27 mouse cellular contexts compared by ENCODE assay signal in genomic region chr1:66980129-66980528, GRCm38 (mm10). TPM values are rescaled to one million over a fixed set of nuclear protein-coding genes. Genes with fewer than 3 reads are reported as not detected.
A peak's percentile ranks its signal among the peaks of the same experiment; 100 is the strongest.
DNase-seq lines count a peak whose midpoint lies in the region; ATAC-seq and TF ChIP-seq lines count a peak whose summit lies in the region.
"Had no signal": no experiment of that assay in that cellular context is flagged by ENCODE, and none has a peak within 500 bp of the region (broad histone marks: within the 10 kb centered on the region; RNA-seq: fewer than 3 reads in every experiment).

No protein-coding gene starts in this region.

- no peak overlapping the region for H3K4me3 ChIP-seq in CH12.LX (replicated peaks in 1 of 3; ENCODE audit: low read depth in 2 of 3, low read length in 2 of 3, poor library complexity in 1 of 3)
- H3K4me3 ChIP-seq: embryonic facial prominence, embryonic 10.5 days; embryonic facial prominence, embryonic 12.5 days; forebrain, embryonic 10.5 days; forebrain, embryonic 12.5 days had no signal

- no peaks in the 10 kb centered on the region for H3K36me3 ChIP-seq in CH12.LX (replicated peaks in 1 of 2; ENCODE audit: control insufficient read depth in 1 of 2, insufficient read depth in 1 of 2, low read length in 1 of 2)
- H3K36me3 ChIP-seq: embryonic facial prominence, embryonic 10.5 days; embryonic facial prominence, embryonic 12.5 days; forebrain, embryonic 10.5 days; forebrain, embryonic 12.5 days had no signal

- H3K4me1 ChIP-seq in CH12.LX (ENCODE audit: control insufficient read depth in 1 of 2, insufficient read depth in 2 of 2) = peaks cover 3 to 32% of the 10 kb centered on the region in 2 experiments; a peak in 2 of 4 replicates
- H3K4me1 ChIP-seq: forebrain, embryonic 10.5 days; forebrain, embryonic 12.5 days had no signal

- no peak for TF ChIP-seq RAD21 in CH12.LX (IDR thresholded peaks at IDR 0.05; ENCODE audit: low read depth, low read length)

- TF ChIP-seq POLR2A in CH12.LX (IDR thresholded peaks at IDR 0.05; ENCODE audit: low read depth, low read length) = no peak

- no peak overlapping the region for H3K9ac ChIP-seq in CH12.LX (ENCODE audit: insufficient read depth, low read depth)
- H3K9ac ChIP-seq: embryonic facial prominence, embryonic 12.5 days; forebrain, embryonic 12.5 days had no signal

- intact Hi-C loops in left cerebral cortex, postnatal 10 days (cut with DNase I) = no loop called here

- TF ChIP-seq CTCF in CH12.LX (conservative IDR thresholded peaks at IDR 0.05 in 1 of 2, IDR thresholded peaks at IDR 0.05 in 1 of 2; ENCODE audit: low read depth in 2 of 2, low read length in 2 of 2) = no peak

- no peaks in the 10 kb centered on the region for H3K79me2 ChIP-seq in CH12.LX (replicated peaks; ENCODE audit: control insufficient read depth, extremely low read depth, insufficient read depth, poor library complexity, severe bottlenecking)

- no peak for ATAC-seq in monocyte, adult 5-6 weeks (replicated peaks; ENCODE audit: insufficient number of reproducible peaks, low FRiP score, low TSS enrichment, poor library complexity, severe bottlenecking)
- ATAC-seq: activated CD4-positive, CD25-positive, alpha-beta regulatory T cell, adult 4 months; forebrain, embryonic 14.5 days; forebrain, embryonic 16.5 days; Patski had no signal

- peak; percentile 42; the same call in 1 of the 2 replicates for TF ChIP-seq EP300 in CH12.LX (IDR thresholded peaks at IDR 0.05; ENCODE audit: low read length)

- no peaks in the 10 kb centered on the region for H3K9me3 ChIP-seq in CH12.LX (replicated peaks; ENCODE audit: low read length)
- H3K9me3 ChIP-seq: embryonic facial prominence, embryonic 10.5 days; embryonic facial prominence, embryonic 12.5 days; forebrain, embryonic 10.5 days; forebrain, embryonic 12.5 days had no signal

- DNase-seq in CD4-positive, CD25-positive, alpha-beta regulatory T cell, adult 2 months (ENCODE audit: low read depth, low spot score) = peak; percentile 12
- DNase-seq in CH12.LX (ENCODE audit: extremely low read depth) = peak; percentile 39
- DNase-seq in gonadal fat pad, adult 2 months (ENCODE audit: low read depth) = peak; percentile 56
- peak; percentile 21 for DNase-seq in naive thymus-derived CD4-positive, alpha-beta T cell, adult 2 months (ENCODE audit: low read depth)
- DNase-seq in left cerebral cortex, postnatal 10 days (ENCODE audit: extremely low spot score in 1 of 2, low spot score in 2 of 2) = no peak
- DNase-seq in kidney, postnatal 4 days = no peak
- no peak for DNase-seq in Muller cell, postnatal 12 days (ENCODE audit: inconsistent ontology term)
- DNase-seq: adrenal gland, adult 8-10 months; adrenal gland, postnatal 14 days; adrenal gland, postnatal 36 days; B cell, adult 2 months; cerebellum, adult 11-12 months; cerebellum, adult 2 months; cerebellum, adult 9-10 months; cerebellum, postnatal 10 days; cerebellum, postnatal 25 days had no signal

- in situ Hi-C loops in CH12.LX (cut with MboI; ENCODE audit: low pct_ligation_motif_present, low pct_unique_long_range_greater_than_20kb, low sequenced_read_pairs) = no loop called here

- H3K27ac ChIP-seq in CH12.LX (ENCODE audit: insufficient read depth, low read depth) = no peak overlapping the region
- H3K27ac ChIP-seq: embryonic facial prominence, embryonic 10.5 days; embryonic facial prominence, embryonic 12.5 days; forebrain, embryonic 10.5 days; forebrain, embryonic 12.5 days had no signal

- dilution Hi-C loops in CH12.LX (cut with MboI; ENCODE audit: extremely low pct_ligation_motif_present, extremely low pct_unique_long_range_greater_than_20kb, low sequenced_read_pairs) = no loop called here

- H3K4me2 ChIP-seq in CH12.LX (ENCODE audit: insufficient read depth, low read depth, poor library complexity, severe bottlenecking) = no peak overlapping the region
- H3K4me2 ChIP-seq: embryonic facial prominence, embryonic 12.5 days; forebrain, embryonic 12.5 days had no signal

- H3K27me3 ChIP-seq in CH12.LX (replicated peaks) = no peaks in the 10 kb centered on the region
- H3K27me3 ChIP-seq: embryonic facial prominence, embryonic 12.5 days; forebrain, embryonic 12.5 days had no signal

TF ChIP-seq in CH12.LX, 34 proteins besides CTCF, POLR2A, EP300 and RAD21:
- no peak for TF ChIP-seq CHD1 (IDR thresholded peaks at IDR 0.05; ENCODE audit: low read depth, low read length)
- no peak for TF ChIP-seq ZNF384 (IDR thresholded peaks at IDR 0.05; ENCODE audit: low read depth, low read length)
- no peak for TF ChIP-seq USF2 (conservative IDR thresholded peaks at IDR 0.05; ENCODE audit: low read depth, low read length)
- TF ChIP-seq RCOR1 (conservative IDR thresholded peaks at IDR 0.05; ENCODE audit: low read depth, low read length) = no peak
- no peak for TF ChIP-seq ZC3H11A (IDR thresholded peaks at IDR 0.05; ENCODE audit: low read depth, low read length)
- TF ChIP-seq MAX (IDR thresholded peaks at IDR 0.05; ENCODE audit: low read length) = peak; percentile 64; the same call in 1 of the 2 replicates
- no peak for TF ChIP-seq MXI1 (IDR thresholded peaks at IDR 0.05; ENCODE audit: low read depth, low read length)
- TF ChIP-seq POLR2AphosphoS2 (IDR thresholded peaks at IDR 0.05; ENCODE audit: low read depth, low read length) = no peak
- no peak for TF ChIP-seq ZKSCAN1 (IDR thresholded peaks at IDR 0.05; ENCODE audit: borderline replicate concordance, low read depth, low read length)
- no peak for TF ChIP-seq TCF12 (IDR thresholded peaks at IDR 0.05; ENCODE audit: low read depth, low read length)
- TF ChIP-seq IRF4 (IDR thresholded peaks at IDR 0.05; ENCODE audit: low read depth, low read length) = no peak
- 0 out of 2 replicates have a peak, but pooled peaks have one; percentile 9 for TF ChIP-seq ELF1 (IDR thresholded peaks at IDR 0.05; ENCODE audit: low read depth, low read length)
- TF ChIP-seq PAX5 (IDR thresholded peaks at IDR 0.05; ENCODE audit: low read length) = no peak

RNA-seq across cellular contexts. Expression of gene Myl1, which starts 34.9 kb away (rescaled TPM):
- total RNA-seq in CH12.LX (2012; rRNA removed) = not detected in 2 replicates
- total RNA-seq in CH12.LX (2014; rRNA removed) = not detected in 2 replicates
- not detected in 2 replicates for polyA plus RNA-seq in CH12.LX (2012; ENCODE audit: insufficient read length, low read depth)
- 12.5 and 15.6 TPM in 2 replicates for polyA plus RNA-seq in gonadal fat pad, adult 2 months (2012; rRNA removed)
- not detected in 3 replicates for total RNA-seq in monocyte, adult 5-6 weeks (2017)
- total RNA-seq in left cerebral cortex, postnatal 10 days (2021) = under 1 TPM in 1 of 2 experiments, not detected in 1; 0.88 TPM
- total RNA-seq: ES-E14, MEL had no signal
- polyA plus RNA-seq: activated CD4-positive, CD25-positive, alpha-beta regulatory T cell, adult 4 months; Patski had no signal

RNA-seq across cellular contexts. Expression of gene Lancl1, which starts 58.5 kb away (rescaled TPM):
- 39.7 and 52.8 TPM in 2 replicates for total RNA-seq in CH12.LX (2012; rRNA removed)
- 55.4 and 58.5 TPM in 2 replicates for total RNA-seq in CH12.LX (2014; rRNA removed)
- polyA plus RNA-seq in CH12.LX (2012; ENCODE audit: insufficient read length, low read depth) = 35.8 and 38.9 TPM in 2 replicates
- polyA plus RNA-seq in gonadal fat pad, adult 2 months (2012; rRNA removed) = 69.9 and 70.1 TPM in 2 replicates
- 15.7 to 19.4 TPM (median 16.9 TPM) in 3 replicates for total RNA-seq in monocyte, adult 5-6 weeks (2017)
- total RNA-seq in left cerebral cortex, postnatal 10 days (2021) = 100 to 1,000 TPM; 154 to 161 TPM

Comparison
In these comparisons a context has a peak if more than half of its experiments do, and no peak if none do; other contexts are left out.
1. DNase-seq: peak in CD4-positive, CD25-positive, alpha-beta regulatory T cell, adult 2 months (single experiment), CH12.LX (single experiment), gonadal fat pad, adult 2 months (single experiment) and naive thymus-derived CD4-positive, alpha-beta T cell, adult 2 months (single experiment); none in left cerebral cortex, postnatal 10 days (0 of 2), kidney, postnatal 4 days (0 of 2) and Muller cell, postnatal 12 days (single experiment).